Mouse (Mus musculus) naive thymus-derived CD4-positive, alpha-beta T cell, adult 2 months (primary cell): ENCODE measurements around the gene Sorbs1.

Experiments
- DNase-seq: peaks from one replicate; pipeline ENCODE4 v3.0.0-alpha.2; 2011; ENCODE audit warnings: low read depth

The Sorbs1 gene

GRCm38 (mm10) chr19:40512500-40513421, 818 bp downstream of the Sorbs1 start:
- peak; percentile 62 for DNase-seq

- peak; percentile 23 for DNase-seq
These were observed 1.8 kb downstream of the Sorbs1 start for GRCm38 (mm10) chr19:40511679-40512309.

- no peak for DNase-seq
These were observed 2.5 kb downstream of the Sorbs1 start for GRCm38 (mm10) chr19:40511100-40511439.

GRCm38 (mm10) chr19:40510387-40511099, 3.0 kb downstream of the Sorbs1 start:
- DNase-seq, result no peak

GRCm38 (mm10) chr19:40509274-40509673, 4.3 kb downstream of the Sorbs1 start:
- no peak for DNase-seq

- peak; percentile 42 for DNase-seq
These were observed 4.7 kb downstream of the Sorbs1 start for GRCm38 (mm10) chr19:40508851-40509250.

DNA sequence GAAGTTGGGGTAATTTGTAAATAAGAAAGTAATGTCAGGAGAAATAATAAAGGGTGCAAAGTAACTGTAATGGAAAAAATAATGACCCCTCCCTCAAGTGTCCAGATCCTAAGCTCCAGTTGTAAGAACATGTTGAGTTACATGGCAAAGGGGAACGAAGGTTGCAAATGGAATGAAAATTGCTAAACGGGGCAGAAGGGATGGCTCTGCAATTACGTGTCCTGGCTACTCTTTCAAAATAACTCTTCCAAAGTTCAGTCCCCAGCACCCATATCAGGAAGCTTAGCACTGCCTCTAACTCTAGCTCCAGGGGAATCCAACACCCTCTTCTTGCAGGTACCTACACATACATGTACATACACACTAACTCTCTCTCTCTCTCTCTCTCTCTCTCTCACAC, 6.6 kb downstream of the Sorbs1 start:
- no peak for DNase-seq

DNA sequence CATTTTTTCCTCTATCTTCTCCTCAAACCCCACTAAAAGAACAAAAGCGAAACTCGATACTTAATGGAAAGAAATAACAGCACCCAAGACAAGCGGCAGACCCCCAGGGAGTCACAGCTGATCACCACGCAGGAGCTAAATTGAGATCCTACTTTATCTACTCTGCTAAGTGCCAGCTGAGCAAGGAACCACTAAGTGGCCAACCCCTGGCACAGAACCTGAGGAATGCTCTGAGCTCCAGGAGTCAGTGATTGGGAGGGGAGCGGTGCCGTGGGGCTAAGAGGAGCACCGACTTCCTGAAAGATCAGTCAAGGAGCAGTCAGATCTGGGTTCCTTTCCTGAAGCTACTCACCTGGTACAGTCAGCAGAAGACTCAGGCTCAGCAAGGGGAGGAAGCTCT, 9.2 kb downstream of the Sorbs1 start:
- no peak for DNase-seq

DNA sequence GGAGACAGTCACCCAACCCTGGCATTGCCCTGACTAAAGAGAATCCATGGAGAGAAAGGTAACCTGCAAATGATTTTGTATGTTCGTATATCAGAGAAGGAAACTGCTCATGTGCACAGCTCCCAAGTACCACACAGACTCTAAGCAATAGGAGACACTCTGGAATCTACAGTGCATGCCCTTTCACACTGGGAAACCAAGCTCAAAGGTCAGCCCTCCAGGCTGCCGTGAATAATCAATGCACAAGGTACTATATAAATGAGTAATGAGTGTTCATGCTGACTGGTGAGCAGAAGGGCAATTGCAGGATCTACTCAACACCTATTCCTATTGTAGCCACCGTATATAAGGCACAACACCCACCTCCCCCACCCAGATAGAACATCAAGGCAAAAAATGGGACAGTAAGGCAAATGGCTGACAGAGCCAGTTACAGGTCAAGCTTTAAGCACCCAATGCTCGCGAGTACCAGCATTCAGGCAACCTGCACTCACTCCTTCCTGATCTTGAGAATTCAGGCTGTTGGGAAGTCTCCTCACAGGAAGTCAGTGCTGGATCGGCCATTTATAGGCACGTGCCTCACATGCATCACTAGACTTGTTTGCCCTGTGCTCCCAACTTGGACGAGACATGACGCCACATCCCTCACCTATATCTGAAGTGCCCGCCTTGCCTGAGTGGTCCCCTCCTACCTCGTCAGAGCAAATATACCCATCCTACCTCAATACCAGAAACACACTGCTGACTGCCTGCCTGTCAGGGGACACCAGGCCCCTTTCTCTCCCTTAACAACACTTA, 13.4 kb downstream of the Sorbs1 start:
- DNase-seq, result no peak

- no peak for DNase-seq
These were observed 14.4 kb downstream of the Sorbs1 start for GRCm38 (mm10) chr19:40499141-40499540.

DNA sequence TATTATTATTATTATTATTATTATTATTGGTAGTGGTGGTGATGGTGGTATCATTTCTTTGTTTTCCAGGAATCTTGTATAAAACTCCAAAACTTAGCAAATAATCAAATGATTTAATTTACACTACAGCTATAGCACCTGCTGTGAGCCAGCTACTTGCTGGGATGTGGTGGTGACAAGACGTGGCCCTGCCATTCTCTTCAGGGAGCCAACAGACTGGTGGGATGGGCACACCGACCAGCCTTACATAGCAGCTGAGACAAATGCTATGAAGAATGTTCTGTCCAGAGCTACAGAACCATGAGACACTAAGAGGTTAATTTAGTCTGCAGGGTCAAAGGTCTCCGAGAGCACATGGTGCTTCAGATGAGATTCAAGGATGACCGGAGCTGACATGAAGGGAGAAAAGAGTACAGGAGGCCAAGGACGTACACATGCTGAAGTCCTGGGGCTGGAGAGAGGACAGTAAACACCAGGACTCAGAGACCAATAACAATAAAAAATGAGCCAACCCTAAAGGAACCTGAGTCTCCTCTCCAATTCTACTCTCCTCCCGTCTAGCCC, 15.3 kb downstream of the Sorbs1 start:
- DNase-seq, result no peak

DNA sequence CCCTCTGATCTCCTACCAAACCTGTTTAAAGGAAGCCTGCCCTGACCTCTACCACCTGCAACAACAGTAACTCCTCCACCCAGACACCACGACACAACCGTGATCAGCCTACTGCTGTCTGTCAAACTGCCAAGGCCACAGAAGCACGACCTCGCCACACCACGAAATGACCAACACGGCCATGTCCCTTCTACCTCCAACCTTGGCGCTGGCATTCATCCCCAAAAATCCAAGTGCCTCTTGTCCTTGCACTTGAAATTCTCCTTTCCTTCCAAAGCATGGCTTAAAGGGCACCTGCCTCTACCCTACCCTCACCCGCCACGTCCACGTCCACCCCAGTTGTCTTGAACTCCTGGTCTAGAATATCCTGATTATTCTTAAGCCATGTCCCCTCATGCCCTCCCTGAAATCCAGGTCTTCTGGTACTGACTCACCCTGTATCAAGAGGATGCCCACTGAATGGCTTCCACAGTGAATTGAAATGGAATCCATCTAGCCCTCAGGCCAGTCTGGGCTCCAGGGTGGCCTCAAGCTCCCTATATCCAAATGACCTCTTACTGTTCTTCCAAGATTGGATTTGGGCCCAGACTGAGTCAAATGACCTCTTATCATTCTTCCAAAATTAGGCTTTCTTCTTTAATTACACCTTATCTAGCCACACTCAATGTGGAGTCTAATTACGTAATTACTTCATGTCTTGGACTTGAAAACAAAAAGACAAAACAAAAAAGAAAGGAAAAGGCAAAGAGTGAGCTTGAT, 16.9 kb downstream of the Sorbs1 start:
- DNase-seq, result no peak

DNA sequence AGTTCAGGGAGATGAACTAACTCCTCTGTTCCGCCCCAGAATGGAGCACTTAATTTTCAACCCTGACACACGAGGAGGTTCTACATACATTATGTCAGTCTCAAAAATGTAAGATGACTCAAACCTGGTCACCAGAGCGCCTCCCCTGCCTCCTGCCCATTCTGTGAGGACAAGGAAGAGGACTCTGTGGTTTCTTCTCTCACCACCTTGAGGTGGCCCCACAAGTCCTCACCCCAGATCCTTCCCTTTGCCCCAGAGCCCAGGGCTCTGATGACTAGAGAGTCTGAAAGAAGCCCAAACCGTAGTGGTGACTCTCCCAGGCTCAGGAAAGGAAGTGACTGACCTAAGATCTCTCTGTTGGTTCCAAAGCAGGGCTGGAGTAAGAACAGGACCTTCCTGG, 17.5 kb downstream of the Sorbs1 start:
- DNase-seq, result no peak

- no peak for DNase-seq
These were observed 20.7 kb downstream of the Sorbs1 start for GRCm38 (mm10) chr19:40492902-40493301.

- no peak for DNase-seq
These were observed 22.1 kb downstream of the Sorbs1 start for GRCm38 (mm10) chr19:40491442-40491841.

DNA sequence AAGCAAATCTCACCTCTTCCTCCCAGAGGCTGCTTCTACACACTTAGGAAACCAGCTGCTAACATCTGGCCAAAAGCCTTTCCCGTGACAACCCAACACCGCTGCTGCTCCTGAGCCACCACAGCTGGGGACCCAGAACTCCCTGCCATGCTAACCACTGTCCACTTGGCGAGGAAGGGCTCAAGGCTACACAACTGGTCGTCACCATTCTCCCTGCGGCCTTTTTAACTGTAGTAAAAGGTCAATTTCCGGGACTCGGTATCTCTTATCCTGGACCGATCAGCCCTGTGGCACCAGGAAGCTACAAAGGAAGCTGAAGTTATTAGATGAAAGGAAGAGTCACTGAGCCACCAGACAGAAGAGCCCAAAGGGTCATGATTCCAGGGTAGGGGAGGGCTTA, 22.8 kb downstream of the Sorbs1 start:
- DNase-seq, result no peak

GRCm38 (mm10) chr19:40489633-40490032, 23.9 kb downstream of the Sorbs1 start:
- DNase-seq, result no peak

DNA sequence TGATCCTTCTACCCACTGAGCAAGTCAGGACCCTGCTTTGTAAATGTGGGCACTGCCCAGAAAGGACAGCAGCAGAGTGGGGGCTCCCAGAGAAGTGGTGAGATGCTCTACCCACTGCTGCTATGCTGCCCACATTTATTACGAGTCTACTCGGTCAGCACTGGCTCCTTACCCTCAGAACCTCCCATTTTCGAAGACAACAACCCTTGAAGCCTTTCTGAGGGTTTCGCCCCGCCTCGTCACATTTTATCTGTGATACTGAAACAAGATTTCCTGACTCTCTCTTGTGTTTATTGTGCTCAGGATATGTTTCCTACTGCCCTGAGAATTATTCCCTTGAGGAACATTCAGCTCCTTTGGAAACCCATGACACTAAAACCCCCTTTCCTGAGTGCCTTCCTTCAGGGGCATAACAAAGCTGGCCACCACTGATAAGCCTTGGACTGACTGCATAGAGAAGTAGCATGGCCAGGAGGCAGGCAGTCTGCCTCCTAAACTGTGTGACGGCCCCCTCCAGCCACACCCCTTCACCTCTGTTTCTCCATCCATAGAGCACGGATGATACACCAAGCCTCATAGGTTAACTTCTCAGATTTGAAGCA, 24.6 kb downstream of the Sorbs1 start:
- no peak for DNase-seq

GRCm38 (mm10) chr19:40487561-40487960, 26.0 kb downstream of the Sorbs1 start:
- DNase-seq, result no peak

- no peak for DNase-seq
These were observed 32.5 kb downstream of the Sorbs1 start for GRCm38 (mm10) chr19:40481115-40481514.

DNA sequence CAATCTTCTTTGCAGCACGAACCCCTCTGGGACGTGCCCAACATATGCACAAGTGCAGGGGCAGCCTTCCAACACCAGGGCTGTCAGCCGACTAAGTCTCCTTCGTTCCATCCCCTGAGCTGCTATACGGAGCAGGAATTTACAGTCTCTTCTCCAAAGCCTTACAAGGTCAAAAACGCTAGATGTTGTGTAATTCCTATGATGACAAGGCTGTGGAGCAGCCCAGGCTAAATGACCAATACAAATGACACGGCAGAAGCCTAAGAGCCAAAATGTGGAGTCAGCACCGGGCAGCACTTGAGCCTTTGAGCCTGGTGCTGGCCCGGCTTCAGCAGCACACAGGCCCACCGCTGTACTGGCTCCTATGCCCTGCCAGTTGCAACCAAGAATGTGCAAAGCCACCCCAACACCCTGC, 35.4 kb downstream of the Sorbs1 start:
- DNase-seq, result no peak
